Mouse (Mus musculus): ENCODE results near the gene Mbip. TPM values are rescaled to one million over a fixed set of nuclear protein-coding genes. Genes with fewer than 3 reads are reported as not detected.

The Mbip gene
- 35.5 and 37.7 TPM in 2 replicates for polyA plus RNA-seq (2015; fragmentation: Nextera tagmentation; extraction: Ambion mirVana)

DNA sequence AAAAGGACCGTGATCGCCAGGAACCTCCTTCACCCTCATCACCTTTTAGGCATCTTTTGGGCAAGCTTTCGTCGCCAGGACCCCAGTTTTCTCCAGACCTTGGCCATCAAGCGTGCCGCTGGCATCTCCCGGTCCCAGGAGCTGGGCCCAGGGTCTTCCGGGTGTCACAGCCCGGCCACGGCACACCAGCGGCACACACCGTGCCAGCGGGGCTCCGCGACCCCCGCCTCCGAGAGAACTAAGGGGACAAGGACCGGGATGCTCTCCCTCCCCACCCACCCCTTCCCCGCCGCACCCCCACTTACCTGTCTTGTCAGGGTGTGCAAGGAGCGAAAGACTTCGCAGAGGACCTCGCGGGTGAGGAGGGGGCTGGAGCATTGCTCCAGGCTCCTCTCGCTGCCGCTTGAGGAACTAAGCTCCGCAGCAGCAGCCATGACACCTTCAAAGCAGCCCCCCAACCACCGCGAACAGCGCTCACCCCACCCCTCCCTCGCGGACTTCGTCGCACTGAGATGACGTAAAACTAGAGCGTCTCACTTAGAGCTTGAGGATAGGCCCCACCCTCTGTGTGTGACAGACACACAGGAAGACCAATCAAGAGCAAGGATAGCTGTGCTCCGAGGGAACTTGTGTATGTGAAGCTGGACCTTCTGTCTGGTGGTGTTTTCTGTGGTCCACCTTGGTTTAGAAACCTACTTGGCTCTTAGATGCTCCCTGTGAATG is at the start of gene Mbip:
Mbip (minus strand) TSS at position 528 of the 723 bp plus-strand sequence.
- Histone ChIP-seq H3K4me3 (replicated peaks) (peak within 1 kb of the TSS; percentile 86), H3K9ac (peak within 1 kb of the TSS; percentile 85), H3K4me2 (replicated peaks) (peak within 1 kb of the TSS; percentile 53), H3K9me3 (replicated peaks) (no peaks in the 10 kb centered on the region), H3K4me1 (no peaks in the 10 kb centered on the region), H3K27me3 (no peaks in the 10 kb centered on the region), H3K27ac (replicated peaks) (peak within 1 kb of the TSS; percentile 55; the same call in 1 of the 2 replicates), H3K36me3 (no peaks in the 10 kb centered on the region)
- under 1% methylated on average over 36 of the region's 37 CpGs for WGBS
- ATAC-seq (ENCODE audit: insufficient number of reproducible peaks, low FRiP score, low TSS enrichment, low read depth) = peak; percentile 99

DNA sequence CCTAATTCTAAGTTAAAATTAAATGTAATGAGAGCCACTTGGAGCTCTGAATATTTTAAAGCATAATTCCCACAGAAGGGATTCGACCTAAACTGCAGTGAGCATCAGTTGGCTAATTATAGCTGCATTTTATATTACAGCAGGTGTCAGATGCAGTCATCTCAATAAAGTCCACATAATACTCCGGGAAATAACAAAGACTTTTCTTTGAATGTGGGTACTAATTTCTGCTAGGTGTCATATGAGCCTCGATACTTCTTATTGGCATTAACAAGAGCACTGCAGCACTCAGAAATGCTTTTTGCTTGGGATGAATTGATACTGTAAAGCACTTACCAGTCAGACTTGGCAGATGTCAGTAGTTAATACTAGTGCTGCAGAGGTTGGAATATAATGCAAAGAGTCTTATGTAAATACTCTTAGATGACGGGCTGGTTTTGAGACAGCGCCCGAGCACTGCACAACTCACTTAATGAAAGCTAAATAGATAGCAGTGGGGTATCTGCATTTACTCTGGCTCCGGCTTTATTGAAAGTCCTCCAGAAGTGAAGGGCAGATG is 42.0 kb upstream of the Mbip start:
- ATAC-seq (ENCODE audit: insufficient number of reproducible peaks, low FRiP score, low TSS enrichment, low read depth) = no peak
- H3K27me3 ChIP-seq = no peaks in the 10 kb centered on the region
- H3K4me2 ChIP-seq (replicated peaks) = no peak overlapping the region
- H3K4me1 ChIP-seq = no peaks in the 10 kb centered on the region
- H3K36me3 ChIP-seq = no peaks in the 10 kb centered on the region
- no peak overlapping the region for H3K4me3 ChIP-seq (replicated peaks)
- H3K9me3 ChIP-seq (replicated peaks) = no peaks in the 10 kb centered on the region
- no peak overlapping the region for H3K9ac ChIP-seq
- 75% methylated on average over 7 of the region's 7 CpGs for WGBS
- H3K27ac ChIP-seq (replicated peaks) = no peak overlapping the region

DNA sequence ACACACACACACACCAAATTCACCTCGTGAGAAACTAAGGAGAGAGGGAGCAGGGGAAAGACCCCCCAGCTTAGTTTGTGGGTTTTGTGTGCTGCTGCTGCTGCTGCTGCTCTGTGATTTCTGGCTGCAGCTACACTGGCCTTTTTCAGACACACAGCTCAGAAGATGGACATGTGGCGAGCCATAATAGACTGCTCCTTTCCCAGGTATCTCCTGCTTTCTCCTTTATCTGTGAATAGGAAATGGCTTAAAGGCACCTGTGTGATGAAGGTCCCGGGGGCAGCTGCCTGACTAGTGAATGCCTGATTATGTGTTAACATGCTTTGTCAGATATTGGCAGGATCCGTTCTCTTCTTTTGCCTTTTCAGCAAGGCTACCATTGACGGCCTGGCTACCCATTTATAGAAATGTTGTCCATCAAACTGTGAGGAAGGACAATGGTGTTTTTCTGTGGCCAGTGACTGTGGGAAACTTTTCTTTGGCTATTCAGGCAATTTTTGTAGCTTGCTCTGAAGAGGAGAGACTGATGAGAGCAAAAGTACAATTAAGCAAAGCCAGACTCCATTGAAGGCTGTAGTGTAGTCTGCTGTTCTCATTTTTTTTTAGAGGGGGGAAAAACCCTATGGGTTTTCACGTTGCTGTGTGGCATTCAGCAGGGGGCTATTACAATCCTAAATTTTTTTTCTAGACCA is 41.4 kb upstream of the Mbip start:
- Histone ChIP-seq H3K27me3 (no peaks in the 10 kb centered on the region), H3K9me3 (replicated peaks) (no peaks in the 10 kb centered on the region), H3K4me1 (no peaks in the 10 kb centered on the region), H3K27ac (replicated peaks) (no peak overlapping the region), H3K9ac (no peak overlapping the region), H3K4me2 (replicated peaks) (no peak overlapping the region), H3K4me3 (replicated peaks) (no peak overlapping the region), H3K36me3 (no peaks in the 10 kb centered on the region)
- no peak for ATAC-seq (ENCODE audit: insufficient number of reproducible peaks, low FRiP score, low TSS enrichment, low read depth)
- WGBS = 51% methylated on average over 6 of the region's 6 CpGs

DNA sequence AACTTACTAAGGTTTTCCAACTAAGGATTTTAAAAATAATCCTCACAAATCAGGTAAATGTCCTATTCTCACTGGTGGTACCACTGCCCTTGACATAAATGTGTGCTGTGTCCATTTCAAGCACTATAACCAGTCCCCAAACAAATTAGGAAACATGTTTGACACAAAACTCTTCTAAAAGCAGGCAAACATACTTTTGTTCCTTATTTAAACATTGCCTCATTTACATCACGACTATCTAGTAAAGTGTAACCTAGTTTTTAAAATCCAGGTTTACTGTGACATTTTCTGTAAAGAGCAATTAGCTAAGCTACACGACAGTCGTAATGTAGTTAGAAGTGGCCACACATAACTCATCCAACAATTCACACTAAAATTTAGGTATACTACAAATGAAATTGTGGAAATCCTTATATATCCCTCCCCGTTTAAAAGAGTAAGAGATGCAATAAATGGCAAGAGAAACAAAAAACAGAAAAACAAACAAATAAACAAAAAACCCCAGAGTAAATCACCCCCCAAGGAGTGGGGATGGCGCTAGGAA is 851 bp downstream of the Mbip start:
- peak overlapping the region; percentile 85 for H3K9ac ChIP-seq
- no peaks in the 10 kb centered on the region for H3K36me3 ChIP-seq
- H3K4me1 ChIP-seq = no peaks in the 10 kb centered on the region
- WGBS = 3% methylated on average over 5 of the region's 5 CpGs
- H3K9me3 ChIP-seq (replicated peaks) = no peaks in the 10 kb centered on the region
- peak overlapping the region; percentile 53 for H3K4me2 ChIP-seq (replicated peaks)
- no peak for ATAC-seq (ENCODE audit: insufficient number of reproducible peaks, low FRiP score, low TSS enrichment, low read depth)
- no peak overlapping the region for H3K27ac ChIP-seq (replicated peaks)
- no peaks in the 10 kb centered on the region for H3K27me3 ChIP-seq
- H3K4me3 ChIP-seq (replicated peaks) = peak overlapping the region; percentile 86

DNA sequence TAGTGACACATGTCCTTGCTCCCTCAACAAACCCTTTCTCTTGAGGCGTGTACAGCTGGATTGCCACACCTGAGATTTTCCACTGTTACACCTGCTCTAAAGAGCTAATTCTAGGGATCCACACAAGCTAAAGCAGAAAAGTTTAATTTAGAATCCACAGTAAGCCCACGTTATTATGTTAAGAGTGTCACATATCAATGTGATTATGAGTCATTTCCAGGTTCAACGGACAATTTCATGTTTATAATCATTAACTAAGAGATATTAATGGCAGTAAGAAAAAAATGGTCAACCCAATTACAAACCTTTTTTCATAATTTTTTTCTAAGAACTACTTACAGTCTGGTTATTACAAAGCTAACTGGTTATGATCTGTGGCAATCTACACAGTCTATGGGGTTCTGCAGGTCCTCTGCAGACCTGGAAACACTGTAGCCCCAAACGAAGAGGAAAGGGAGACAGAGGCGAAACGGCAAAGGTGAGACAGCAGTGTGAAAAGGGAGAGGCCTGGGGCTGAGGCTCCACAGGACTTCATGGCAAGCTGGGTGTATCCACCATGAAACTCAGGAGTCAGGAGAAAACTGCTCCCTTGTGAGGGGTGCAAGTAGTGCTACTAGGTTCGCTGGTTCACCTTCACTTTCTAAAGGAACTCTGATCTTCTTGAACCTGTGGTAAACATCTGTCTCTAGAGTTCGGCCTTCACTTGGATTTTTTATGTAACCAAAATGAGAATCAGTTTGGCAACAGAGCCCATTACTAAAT is 6.2 kb downstream of the Mbip start:
- Histone ChIP-seq H3K36me3 (peaks cover 22% of the 10 kb centered on the region), H3K27me3 (no peaks in the 10 kb centered on the region), H3K4me3 (replicated peaks) (no peak overlapping the region), H3K4me1 (no peaks in the 10 kb centered on the region), H3K9me3 (replicated peaks) (no peaks in the 10 kb centered on the region), H3K4me2 (replicated peaks) (no peak overlapping the region), H3K9ac (no peak overlapping the region), H3K27ac (replicated peaks) (no peak overlapping the region)
- 82% methylated on average over 8 of the region's 8 CpGs for WGBS
- ATAC-seq (ENCODE audit: insufficient number of reproducible peaks, low FRiP score, low TSS enrichment, low read depth) = no peak

DNA sequence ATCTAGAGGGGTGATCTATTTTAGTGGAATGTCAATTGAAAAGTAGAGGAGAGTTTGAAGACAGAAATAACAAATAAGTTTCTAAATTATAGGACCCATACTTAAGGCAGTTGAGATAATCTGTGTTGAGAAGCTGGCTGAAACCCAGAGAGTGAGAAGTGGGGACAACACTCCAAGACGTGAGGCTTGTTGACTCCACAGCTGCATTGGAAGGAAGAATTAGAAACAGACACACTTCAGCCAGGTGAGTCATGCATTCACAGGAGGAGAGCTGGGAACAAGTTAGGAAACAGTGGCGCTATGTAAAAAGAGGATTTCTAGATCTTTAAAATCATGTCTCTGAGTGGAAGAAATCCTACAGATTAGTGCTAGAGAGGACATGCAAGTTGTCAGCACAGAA is 12.2 kb downstream of the Mbip start:
- peaks cover 58% of the 10 kb centered on the region for H3K36me3 ChIP-seq

DNA sequence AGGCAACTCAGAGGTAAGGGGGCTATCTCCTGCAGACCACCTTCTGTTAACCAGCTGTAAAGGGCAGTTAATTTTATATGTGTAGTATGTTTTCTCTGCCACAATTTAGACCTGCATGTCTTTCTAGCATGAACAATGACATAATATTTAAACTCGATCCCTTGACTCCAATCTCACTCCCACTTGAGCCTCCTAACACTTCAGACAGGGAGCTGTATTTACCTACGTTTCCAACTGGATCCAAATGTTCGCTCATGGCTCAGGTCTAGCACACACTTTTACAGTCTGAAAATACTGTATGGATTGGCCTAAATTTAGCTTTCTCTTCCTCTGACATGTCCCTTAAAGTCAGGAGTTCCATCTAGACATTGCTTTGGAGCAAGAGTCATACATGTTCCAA is 13.2 kb downstream of the Mbip start:
- WGBS = 91% methylated on average over 3 of the region's 3 CpGs
- Histone ChIP-seq H3K36me3 (peaks cover 65% of the 10 kb centered on the region), H3K4me2 (replicated peaks) (no peak overlapping the region), H3K4me3 (replicated peaks) (no peak overlapping the region), H3K9me3 (replicated peaks) (no peaks in the 10 kb centered on the region), H3K4me1 (no peaks in the 10 kb centered on the region), H3K9ac (no peak overlapping the region), H3K27me3 (no peaks in the 10 kb centered on the region), H3K27ac (replicated peaks) (no peak overlapping the region)
- no peak for ATAC-seq (ENCODE audit: insufficient number of reproducible peaks, low FRiP score, low TSS enrichment, low read depth)

More for the DNA sequence above, 12.2 kb downstream of the Mbip start:
- H3K4me1 ChIP-seq = no peaks in the 10 kb centered on the region
- no peak overlapping the region for H3K4me2 ChIP-seq (replicated peaks)
- no peak for ATAC-seq (ENCODE audit: insufficient number of reproducible peaks, low FRiP score, low TSS enrichment, low read depth)
- H3K27ac ChIP-seq (replicated peaks) = no peak overlapping the region
- H3K4me3 ChIP-seq (replicated peaks) = no peak overlapping the region
- no peaks in the 10 kb centered on the region for H3K27me3 ChIP-seq
- H3K9me3 ChIP-seq (replicated peaks) = no peaks in the 10 kb centered on the region
- 85% methylated on average over 2 of the region's 2 CpGs for WGBS
- no peak overlapping the region for H3K9ac ChIP-seq

DNA sequence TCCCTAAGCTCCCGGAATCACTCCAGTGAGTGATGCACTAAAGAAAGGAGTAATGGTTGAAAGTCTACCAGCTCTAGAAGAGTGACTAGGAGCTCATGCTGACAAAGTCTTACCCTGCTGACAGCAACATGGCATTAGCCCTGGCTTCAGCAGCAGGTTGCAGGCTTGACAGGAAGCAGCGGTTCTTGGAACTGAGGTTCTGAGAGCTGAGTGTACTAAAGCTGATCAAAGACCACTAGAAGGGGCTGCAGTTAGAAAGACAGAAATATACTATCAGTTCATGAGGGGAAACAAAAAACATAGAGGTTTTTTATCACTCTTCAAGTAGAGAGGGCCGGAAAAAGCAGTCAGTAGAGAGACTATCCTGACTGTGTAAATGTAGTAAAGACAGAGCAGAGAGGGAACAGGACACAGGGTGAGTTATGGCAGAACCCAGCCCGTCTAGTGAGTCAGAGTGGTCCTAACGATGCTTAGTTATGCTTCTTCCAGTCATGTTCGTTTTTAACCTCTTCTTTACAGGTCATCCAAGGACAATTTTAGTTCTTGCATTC is 18.2 kb downstream of the Mbip start:
- Histone ChIP-seq H3K36me3 (peaks cover 43% of the 10 kb centered on the region), H3K9ac (no peak overlapping the region), H3K4me3 (replicated peaks) (no peak overlapping the region), H3K4me2 (replicated peaks) (no peak overlapping the region), H3K4me1 (no peaks in the 10 kb centered on the region), H3K9me3 (replicated peaks) (no peaks in the 10 kb centered on the region), H3K27ac (replicated peaks) (no peak overlapping the region), H3K27me3 (no peaks in the 10 kb centered on the region)
- ATAC-seq (ENCODE audit: insufficient number of reproducible peaks, low FRiP score, low TSS enrichment, low read depth) = no peak
- WGBS = 85% methylated on average over 6 of the region's 6 CpGs

DNA sequence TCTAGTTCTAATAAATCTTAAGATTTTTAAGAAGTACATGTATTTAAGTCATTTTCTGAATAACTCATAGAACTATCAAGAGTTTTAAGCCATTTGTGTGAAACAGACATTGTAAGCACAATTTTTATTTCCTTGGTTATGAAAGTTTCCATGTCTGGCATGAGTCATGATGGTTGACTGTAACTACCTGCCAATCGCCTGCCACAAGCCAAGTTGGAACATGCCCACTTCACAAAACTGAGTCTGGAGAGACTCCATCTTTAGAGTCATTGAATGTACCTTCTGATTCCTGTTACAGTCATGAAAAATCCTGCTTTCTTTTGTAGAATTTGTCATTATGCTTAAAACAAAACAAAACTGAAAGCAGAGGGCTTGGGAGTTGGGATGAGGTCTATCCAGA is 19.8 kb downstream of the Mbip start:
- Histone ChIP-seq H3K27ac (replicated peaks) (no peak overlapping the region), H3K36me3 (peaks cover 36% of the 10 kb centered on the region), H3K9ac (no peak overlapping the region), H3K4me2 (replicated peaks) (no peak overlapping the region), H3K9me3 (replicated peaks) (no peaks in the 10 kb centered on the region), H3K27me3 (no peaks in the 10 kb centered on the region), H3K4me3 (replicated peaks) (no peak overlapping the region), H3K4me1 (no peaks in the 10 kb centered on the region)
- 80% methylated on average over 1 of the region's 1 CpGs for WGBS
- no peak for ATAC-seq (ENCODE audit: insufficient number of reproducible peaks, low FRiP score, low TSS enrichment, low read depth)

DNA sequence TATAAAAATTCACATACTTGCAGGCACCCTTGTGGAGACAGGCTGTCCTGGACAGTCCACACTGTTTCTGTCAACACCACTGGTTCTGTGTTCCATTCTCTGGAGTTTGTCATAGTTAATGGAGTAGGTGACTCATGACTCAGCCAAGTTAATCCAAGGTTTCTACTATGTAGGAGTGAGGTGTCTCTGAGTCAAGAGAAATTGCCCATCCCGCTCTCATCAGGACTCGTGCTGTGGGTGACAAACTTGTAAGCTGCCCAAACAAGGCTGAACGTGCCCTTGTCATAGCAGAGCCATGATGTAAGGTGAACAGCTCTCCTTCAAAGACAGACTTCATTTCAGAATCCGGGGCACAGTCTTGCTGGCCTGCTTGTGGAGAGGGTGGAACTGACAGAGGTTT is 26.8 kb downstream of the Mbip start:
- Histone ChIP-seq H3K27ac (replicated peaks) (no peak overlapping the region), H3K4me1 (no peaks in the 10 kb centered on the region), H3K4me2 (replicated peaks) (no peak overlapping the region), H3K9me3 (replicated peaks) (no peaks in the 10 kb centered on the region), H3K27me3 (no peaks in the 10 kb centered on the region), H3K9ac (no peak overlapping the region), H3K4me3 (replicated peaks) (no peak overlapping the region), H3K36me3 (no peaks in the 10 kb centered on the region)
- no peak for ATAC-seq (ENCODE audit: insufficient number of reproducible peaks, low FRiP score, low TSS enrichment, low read depth)
- 67% methylated on average over 4 of the region's 4 CpGs for WGBS

DNA sequence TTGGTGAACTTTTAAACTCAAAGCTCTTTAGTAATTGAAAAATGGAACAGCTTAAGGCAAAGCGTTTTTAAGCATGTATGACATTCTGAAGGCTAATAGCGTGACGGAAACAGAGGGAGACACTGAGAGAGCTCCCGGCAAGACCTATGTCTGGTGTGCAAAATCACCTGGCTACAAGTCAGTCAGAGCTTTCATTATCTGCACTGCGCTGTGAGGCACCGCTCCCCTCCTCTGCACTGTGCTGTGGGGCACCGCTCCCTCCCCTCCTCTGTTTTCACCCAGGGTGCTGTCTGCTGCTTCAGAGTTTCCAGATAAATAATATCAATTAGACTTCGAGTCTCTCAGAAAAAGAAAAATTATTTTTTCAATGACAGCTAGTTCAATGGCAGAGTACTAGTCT is 27.6 kb downstream of the Mbip start:
- H3K4me3 ChIP-seq (replicated peaks) = no peak overlapping the region
- H3K9ac ChIP-seq = no peak overlapping the region
- no peak for ATAC-seq (ENCODE audit: insufficient number of reproducible peaks, low FRiP score, low TSS enrichment, low read depth)
- no peak overlapping the region for H3K4me2 ChIP-seq (replicated peaks)
- no peaks in the 10 kb centered on the region for H3K4me1 ChIP-seq
- 71% methylated on average over 8 of the region's 8 CpGs for WGBS
- no peaks in the 10 kb centered on the region for H3K27me3 ChIP-seq
- no peaks in the 10 kb centered on the region for H3K9me3 ChIP-seq (replicated peaks)
- no peak overlapping the region for H3K27ac ChIP-seq (replicated peaks)
- H3K36me3 ChIP-seq = no peaks in the 10 kb centered on the region
